Mouse (Mus musculus): ENCODE results near the gene 0610010K14Rik.

DNA sequence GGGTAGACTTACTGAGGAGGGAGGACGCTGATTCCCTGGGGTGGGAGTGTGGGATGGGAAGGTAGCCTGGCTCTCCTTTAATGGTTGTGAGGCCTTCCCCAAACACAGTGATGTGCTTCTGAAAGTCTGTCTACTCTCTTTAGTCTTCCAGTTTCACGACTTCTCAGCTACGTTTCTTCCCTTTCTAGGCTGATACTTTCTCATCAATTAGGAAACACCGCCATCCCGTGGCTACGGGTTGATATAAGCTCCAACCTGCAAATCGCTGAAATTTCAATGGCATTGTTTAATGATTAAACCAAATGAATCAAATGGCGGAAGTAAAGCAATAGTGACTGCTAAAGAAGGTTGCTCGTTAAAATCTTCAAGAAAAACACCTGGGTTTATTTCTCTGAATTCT lies 24.8 kb downstream of the 0610010K14Rik start:
- TF ChIP-seq CTCF (IDR thresholded peaks at IDR 0.05; ENCODE audit: insufficient read depth, low read length) (peak; percentile 56), POLR2A (IDR thresholded peaks at IDR 0.05; ENCODE audit: borderline replicate concordance, extremely low read depth, low read depth, low read length) (0 out of 2 replicates have a peak, but pooled peaks have one; percentile 0)
